Mouse (Mus musculus): Measurements from ENCODE around the gene Ostm1. TPM values are rescaled to one million over a fixed set of nuclear protein-coding genes. Genes with fewer than 3 reads are reported as not detected.

Ostm1 gene
- polyA plus RNA-seq, 1 experiment from 2014 or later = 54.9 TPM

DNA sequence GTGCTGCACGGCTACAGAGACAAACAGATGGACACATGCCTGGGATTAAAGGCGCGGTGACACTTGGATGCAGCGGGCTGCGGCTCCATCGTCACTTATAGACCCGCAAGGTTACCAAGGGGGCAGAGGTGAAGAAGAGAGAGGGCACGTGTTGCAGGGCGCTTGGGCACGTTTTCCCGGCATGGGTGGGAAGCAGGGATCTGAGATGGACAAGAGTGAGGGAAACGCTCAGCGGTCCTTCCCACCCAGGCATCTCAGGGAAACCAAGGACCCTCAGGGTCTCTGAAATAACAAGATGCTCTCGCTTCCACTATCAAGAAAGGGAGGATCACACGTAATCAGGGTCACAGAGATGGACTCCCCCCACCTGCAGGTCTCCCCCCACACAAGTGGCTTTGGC, 10.7 kb upstream of the Ostm1 start:
- Histone ChIP-seq H3K9me3 (replicated peaks; ENCODE audit: control insufficient read depth, low read length) (no peaks in the 10 kb centered on the region), H3K4me1 (ENCODE audit: control insufficient read depth, insufficient read depth, low read length) (peaks cover 31% of the 10 kb centered on the region), H3K36me3 (ENCODE audit: control insufficient read depth, insufficient read depth, low read length) (peaks cover 41% of the 10 kb centered on the region), H3K27ac (ENCODE audit: low read depth, low read length) (no peak overlapping the region), H3K9ac (ENCODE audit: low read length) (peak overlapping the region; percentile 33), H3K27me3 (replicated peaks; ENCODE audit: control insufficient read depth, insufficient read depth, low read length) (no peaks in the 10 kb centered on the region), H3K4me3 (ENCODE audit: low read depth, low read length) (peak overlapping the region; percentile 28), H3K4me2 (ENCODE audit: low read length) (peak overlapping the region; percentile 56)
- WGBS = 24% methylated on average over 15 of the region's 15 CpGs
- ATAC-seq = no peak
- no peak for DNase-seq (ENCODE audit: low spot score)

DNA sequence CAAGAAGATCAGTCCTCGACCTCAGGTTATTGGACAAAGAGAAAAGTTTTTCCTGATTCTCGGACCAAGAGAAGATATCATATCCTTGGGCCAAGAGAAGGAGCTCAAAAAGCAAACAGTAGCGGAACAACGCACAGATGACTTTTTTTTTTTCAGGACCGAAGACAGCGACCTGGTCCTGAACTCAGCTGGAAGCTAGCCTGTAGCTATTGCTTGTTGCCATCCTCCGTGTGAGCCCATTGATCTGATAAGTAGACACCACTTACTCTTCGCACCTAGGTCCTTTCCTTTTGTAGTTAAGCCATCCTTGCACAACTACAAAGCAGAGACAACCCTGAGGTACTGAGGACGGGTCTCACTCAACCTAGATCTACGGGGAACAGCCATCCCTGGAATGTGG, 9.0 kb upstream of the Ostm1 start:
- Histone ChIP-seq H3K4me1 (ENCODE audit: control insufficient read depth, insufficient read depth, low read length) (peaks cover 41% of the 10 kb centered on the region), H3K9me3 (replicated peaks; ENCODE audit: control insufficient read depth, low read length) (no peaks in the 10 kb centered on the region), H3K27me3 (replicated peaks; ENCODE audit: control insufficient read depth, insufficient read depth, low read length) (no peaks in the 10 kb centered on the region), H3K9ac (ENCODE audit: low read length) (peak overlapping the region; percentile 5; the same call in 1 of the 2 replicates), H3K4me3 (ENCODE audit: low read depth, low read length) (no peak overlapping the region), H3K36me3 (ENCODE audit: control insufficient read depth, insufficient read depth, low read length) (peaks cover 37% of the 10 kb centered on the region), H3K27ac (ENCODE audit: low read depth, low read length) (no peak overlapping the region), H3K4me2 (ENCODE audit: low read length) (peak overlapping the region; percentile 34)
- DNase-seq (ENCODE audit: low spot score) = no peak
- no peak for ATAC-seq
- WGBS = 34% methylated on average over 10 of the region's 10 CpGs

- no peak for DNase-seq (ENCODE audit: low spot score)
- peak overlapping the region; percentile 90 for H3K9ac ChIP-seq (ENCODE audit: low read length)
- no peaks in the 10 kb centered on the region for H3K9me3 ChIP-seq (replicated peaks; ENCODE audit: control insufficient read depth, low read length)
- peak overlapping the region; percentile 68 for H3K4me3 ChIP-seq (ENCODE audit: low read depth, low read length)
- peaks cover 17% of the 10 kb centered on the region; the same call in 1 of the 2 replicates for H3K36me3 ChIP-seq (ENCODE audit: control insufficient read depth, insufficient read depth, low read length)
- peak overlapping the region; percentile 92 for H3K27ac ChIP-seq (ENCODE audit: low read depth, low read length)
- 3% methylated on average over 15 of the region's 15 CpGs for WGBS
- peak overlapping the region; percentile 86 for H3K4me2 ChIP-seq (ENCODE audit: low read length)
- H3K27me3 ChIP-seq (replicated peaks; ENCODE audit: control insufficient read depth, insufficient read depth, low read length) = no peaks in the 10 kb centered on the region
- ATAC-seq = no peak
- H3K4me1 ChIP-seq (ENCODE audit: control insufficient read depth, insufficient read depth, low read length) = peaks cover 44% of the 10 kb centered on the region
These were observed 5.9 kb upstream of the Ostm1 start for GRCm38 (mm10) chr10:42577525-42578280.

DNA sequence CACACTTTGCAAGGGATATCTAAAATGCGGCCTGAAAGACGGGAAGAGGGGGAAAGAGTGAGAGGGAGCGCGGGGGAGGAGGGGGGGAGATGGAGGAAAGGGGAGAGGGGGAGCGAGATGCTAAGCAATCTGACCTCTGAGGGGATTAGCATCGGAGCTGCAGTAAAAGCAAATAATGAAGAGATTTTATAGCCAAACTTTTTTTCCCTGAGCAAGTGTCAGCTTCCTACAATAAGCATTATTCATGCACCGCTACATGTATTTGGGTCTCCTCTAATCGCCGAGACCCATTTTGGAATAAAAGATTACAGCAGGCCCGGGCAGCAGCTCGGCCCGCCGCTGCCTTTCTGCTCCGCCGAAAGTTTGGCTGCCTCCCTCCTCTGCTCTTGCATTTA, 5.3 kb upstream of the Ostm1 start:
- peaks cover 14% of the 10 kb centered on the region; the same call in 1 of the 2 replicates for H3K36me3 ChIP-seq (ENCODE audit: control insufficient read depth, insufficient read depth, low read length)
- no peaks in the 10 kb centered on the region for H3K9me3 ChIP-seq (replicated peaks; ENCODE audit: control insufficient read depth, low read length)
- peak overlapping the region; percentile 68 for H3K4me3 ChIP-seq (ENCODE audit: low read depth, low read length)
- WGBS = under 1% methylated on average over 15 of the region's 15 CpGs
- DNase-seq (ENCODE audit: low spot score) (peak; percentile 92), ATAC-seq (peak; percentile 62)
- peak overlapping the region; percentile 90 for H3K9ac ChIP-seq (ENCODE audit: low read length)
- peak overlapping the region; percentile 86 for H3K4me2 ChIP-seq (ENCODE audit: low read length)
- no peaks in the 10 kb centered on the region for H3K27me3 ChIP-seq (replicated peaks; ENCODE audit: control insufficient read depth, insufficient read depth, low read length)
- H3K27ac ChIP-seq (ENCODE audit: low read depth, low read length) = peak overlapping the region; percentile 92
- H3K4me1 ChIP-seq (ENCODE audit: control insufficient read depth, insufficient read depth, low read length) = peaks cover 38% of the 10 kb centered on the region

GRCm38 (mm10) chr10:42578698-42579474, 4.7 kb upstream of the Ostm1 start:
- DNase-seq (ENCODE audit: low spot score) = peak; percentile 62
- Histone ChIP-seq H3K4me3 (ENCODE audit: low read depth, low read length) (peak overlapping the region; percentile 68), H3K9me3 (replicated peaks; ENCODE audit: control insufficient read depth, low read length) (no peaks in the 10 kb centered on the region), H3K9ac (ENCODE audit: low read length) (peak overlapping the region; percentile 90), H3K4me2 (ENCODE audit: low read length) (peak overlapping the region; percentile 86), H3K36me3 (ENCODE audit: control insufficient read depth, insufficient read depth, low read length) (peaks cover 11% of the 10 kb centered on the region; the same call in 1 of the 2 replicates), H3K27ac (ENCODE audit: low read depth, low read length) (peak overlapping the region; percentile 92), H3K27me3 (replicated peaks; ENCODE audit: control insufficient read depth, insufficient read depth, low read length) (no peaks in the 10 kb centered on the region), H3K4me1 (ENCODE audit: control insufficient read depth, insufficient read depth, low read length) (peaks cover 33% of the 10 kb centered on the region)
- no peak; the same call in 1 of the 2 replicates for ATAC-seq
- under 1% methylated on average over 22 of the region's 22 CpGs for WGBS

GRCm38 (mm10) chr10:42579475-42580130, 4.0 kb upstream of the Ostm1 start:
- no peaks in the 10 kb centered on the region for H3K9me3 ChIP-seq (replicated peaks; ENCODE audit: control insufficient read depth, low read length)
- peaks cover 34% of the 10 kb centered on the region for H3K4me1 ChIP-seq (ENCODE audit: control insufficient read depth, insufficient read depth, low read length)
- WGBS = under 1% methylated on average over 40 of the region's 41 CpGs
- H3K36me3 ChIP-seq (ENCODE audit: control insufficient read depth, insufficient read depth, low read length) = peaks cover 11% of the 10 kb centered on the region; the same call in 1 of the 2 replicates
- H3K27ac ChIP-seq (ENCODE audit: low read depth, low read length) = peak overlapping the region; percentile 92
- peak; percentile 64 for DNase-seq (ENCODE audit: low spot score)
- H3K27me3 ChIP-seq (replicated peaks; ENCODE audit: control insufficient read depth, insufficient read depth, low read length) = no peaks in the 10 kb centered on the region
- H3K4me2 ChIP-seq (ENCODE audit: low read length) = peak overlapping the region; percentile 86
- peak overlapping the region; percentile 68 for H3K4me3 ChIP-seq (ENCODE audit: low read depth, low read length)
- peak overlapping the region; percentile 90 for H3K9ac ChIP-seq (ENCODE audit: low read length)
- no peak for ATAC-seq

DNA sequence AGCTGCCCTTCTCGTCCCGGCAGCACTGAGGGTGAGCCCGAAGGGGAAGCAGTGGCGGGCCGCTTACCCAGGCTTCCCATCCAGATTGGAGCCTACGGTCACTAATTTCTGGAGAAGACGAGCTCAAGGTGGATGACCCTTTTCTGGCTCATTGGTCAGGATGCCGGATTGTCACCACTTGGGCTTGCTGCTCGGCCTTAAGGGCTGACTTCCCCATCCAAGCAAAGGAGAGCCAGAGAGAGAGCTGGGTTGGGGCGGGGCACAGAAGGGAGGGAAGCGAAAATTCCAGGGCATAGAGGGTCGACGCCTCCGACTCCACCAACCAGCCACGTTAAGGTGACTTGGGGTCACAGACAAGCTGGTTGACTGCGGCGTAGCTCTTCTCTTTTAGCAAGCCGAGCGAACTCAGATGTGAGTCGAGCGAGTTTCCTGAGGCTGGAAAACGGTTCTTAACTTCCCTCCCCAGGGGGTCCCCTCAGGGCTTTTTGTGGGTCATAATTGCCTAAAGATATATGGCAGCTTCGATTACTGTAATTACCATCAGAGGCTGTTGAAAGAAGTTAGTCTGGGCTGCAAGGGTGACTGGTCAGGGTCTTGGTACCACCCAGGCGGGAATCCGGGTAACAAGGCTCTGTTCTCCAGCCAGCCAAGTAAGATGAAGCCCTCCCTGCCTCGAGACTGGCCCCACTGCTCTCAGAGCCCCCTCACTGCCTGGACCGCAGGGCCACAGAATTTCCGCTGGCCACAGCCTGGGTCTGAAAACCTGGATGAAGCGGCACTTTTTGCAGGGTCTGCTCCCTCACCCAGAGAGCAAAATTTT, 3.3 kb upstream of the Ostm1 start:
- no peak for ATAC-seq
- no peak for DNase-seq (ENCODE audit: low spot score)
- under 1% methylated on average over 29 of the region's 29 CpGs for WGBS
- Histone ChIP-seq H3K9me3 (replicated peaks; ENCODE audit: control insufficient read depth, low read length) (no peaks in the 10 kb centered on the region), H3K27ac (ENCODE audit: low read depth, low read length) (peak overlapping the region; percentile 92), H3K4me2 (ENCODE audit: low read length) (peak overlapping the region; percentile 86), H3K27me3 (replicated peaks; ENCODE audit: control insufficient read depth, insufficient read depth, low read length) (no peaks in the 10 kb centered on the region), H3K4me3 (ENCODE audit: low read depth, low read length) (peak overlapping the region; percentile 68), H3K36me3 (ENCODE audit: control insufficient read depth, insufficient read depth, low read length) (peaks cover 11% of the 10 kb centered on the region; the same call in 1 of the 2 replicates), H3K9ac (ENCODE audit: low read length) (peak overlapping the region; percentile 90), H3K4me1 (ENCODE audit: control insufficient read depth, insufficient read depth, low read length) (peaks cover 31% of the 10 kb centered on the region)

- Histone ChIP-seq H3K36me3 (ENCODE audit: control insufficient read depth, insufficient read depth, low read length) (peaks cover 7% of the 10 kb centered on the region; the same call in 1 of the 2 replicates), H3K27me3 (replicated peaks; ENCODE audit: control insufficient read depth, insufficient read depth, low read length) (no peaks in the 10 kb centered on the region), H3K9me3 (replicated peaks; ENCODE audit: control insufficient read depth, low read length) (no peaks in the 10 kb centered on the region), H3K4me2 (ENCODE audit: low read length) (peak overlapping the region; percentile 86), H3K4me1 (ENCODE audit: control insufficient read depth, insufficient read depth, low read length) (peaks cover 31% of the 10 kb centered on the region), H3K4me3 (ENCODE audit: low read depth, low read length) (peak overlapping the region; percentile 68), H3K27ac (ENCODE audit: low read depth, low read length) (peak overlapping the region; percentile 92; the same call in 1 of the 2 replicates), H3K9ac (ENCODE audit: low read length) (peak overlapping the region; percentile 90)
- 0% methylated on average over 7 of the region's 7 CpGs for WGBS
- ATAC-seq (no peak), DNase-seq (ENCODE audit: low spot score) (no peak)
These were observed 2.7 kb upstream of the Ostm1 start for GRCm38 (mm10) chr10:42580951-42581277.
